Mouse (Mus musculus) G1E (cell line): ENCODE measurements around the gene Acin1. TPM values are rescaled to one million over a fixed set of nuclear protein-coding genes. Genes with fewer than 3 reads are reported as not detected.

Experiments
- ATAC-seq: 2 replicates; pipeline ENCODE4 v1.8.0; 2016; ENCODE audit warnings: mild to moderate bottlenecking; ENCODE audit not compliant: insufficient number of reproducible peaks, poor library complexity, low FRiP score, severe bottlenecking; ENCODE audit errors: extremely low read depth
- DNase-seq: peaks from one replicate; pipeline ENCODE4 v3.0.0; 2012; ENCODE audit warnings: low spot score
- H3K27me3 ChIP-seq: 2 replicates; pipeline ENCODE4 v1.6.1; 2012; ENCODE audit warnings: mild to moderate bottlenecking, low read length, inconsistent platforms; ENCODE audit not compliant: insufficient read depth
- H3K36me3 ChIP-seq: replicated peaks from 2 replicates; pipeline ENCODE3; 2012; ENCODE audit warnings: mild to moderate bottlenecking, inconsistent platforms
- H3K4me1 ChIP-seq: 2 replicates; pipeline ENCODE4 v1.6.1; 2012; ENCODE audit warnings: low read depth, low read length, inconsistent platforms, mixed read lengths; ENCODE audit not compliant: insufficient read depth
- H3K4me3 ChIP-seq: 2 replicates; pipeline ENCODE4 v1.5.1; 2012; ENCODE audit warnings: low read depth, mild to moderate bottlenecking, inconsistent platforms, low read length, moderate library complexity, mixed read lengths
- H3K9me3 ChIP-seq: replicated peaks from 2 replicates; pipeline ENCODE4 v1.6.1; 2012; ENCODE audit warnings: inconsistent platforms
- CTCF ChIP-seq: IDR thresholded peaks from 2 replicates; pipeline ENCODE4 v1.5.1; 2012; ENCODE audit warnings: low read depth, low read length, inconsistent platforms, mixed read lengths
- GATA1 ChIP-seq: IDR thresholded peaks from 2 replicates; pipeline ENCODE4 v1.6.1; 2012; ENCODE audit warnings: borderline replicate concordance, low read length, inconsistent platforms, mixed read lengths
- GATA2 ChIP-seq: IDR thresholded peaks from 2 replicates; pipeline ENCODE4 v1.6.1; 2012; ENCODE audit warnings: low read depth, low read length, inconsistent platforms, borderline replicate concordance
- POLR2AphosphoS5 ChIP-seq: IDR thresholded peaks from 2 replicates; pipeline ENCODE4 v1.6.1; 2012; ENCODE audit warnings: low read depth, low read length, inconsistent platforms; ENCODE audit not compliant: insufficient replicate concordance
- TAL1 ChIP-seq: conservative IDR thresholded peaks from 2 replicates; pipeline ENCODE4 v1.6.1; 2012; ENCODE audit warnings: low read depth, low read length, inconsistent platforms, mixed read lengths
- polyA plus RNA-seq: library from polyadenylated mRNA; stranded (reverse); fragments of >175 nt; gene quantifications from 2 replicates; pipeline ENCODE4 v1.2.3, GENCODE M21; 2012
- total RNA-seq, 2 experiments: library from RNA; stranded (forward) in 1 of 2; stranded (reverse) in 1 of 2; fragments of 200-1000 nt in 1 of 2; fragments of >200 nt in 1 of 2; fragmentation: Nextera tagmentation in 1 of 2; gene quantifications; 2 replicates each; pipeline ENCODE4 v1.2.3; 2014 to 2017

The Acin1 gene
- total and polyA plus RNA-seq, 3 experiments, result 125 to 697 (median 298) TPM

DNA sequence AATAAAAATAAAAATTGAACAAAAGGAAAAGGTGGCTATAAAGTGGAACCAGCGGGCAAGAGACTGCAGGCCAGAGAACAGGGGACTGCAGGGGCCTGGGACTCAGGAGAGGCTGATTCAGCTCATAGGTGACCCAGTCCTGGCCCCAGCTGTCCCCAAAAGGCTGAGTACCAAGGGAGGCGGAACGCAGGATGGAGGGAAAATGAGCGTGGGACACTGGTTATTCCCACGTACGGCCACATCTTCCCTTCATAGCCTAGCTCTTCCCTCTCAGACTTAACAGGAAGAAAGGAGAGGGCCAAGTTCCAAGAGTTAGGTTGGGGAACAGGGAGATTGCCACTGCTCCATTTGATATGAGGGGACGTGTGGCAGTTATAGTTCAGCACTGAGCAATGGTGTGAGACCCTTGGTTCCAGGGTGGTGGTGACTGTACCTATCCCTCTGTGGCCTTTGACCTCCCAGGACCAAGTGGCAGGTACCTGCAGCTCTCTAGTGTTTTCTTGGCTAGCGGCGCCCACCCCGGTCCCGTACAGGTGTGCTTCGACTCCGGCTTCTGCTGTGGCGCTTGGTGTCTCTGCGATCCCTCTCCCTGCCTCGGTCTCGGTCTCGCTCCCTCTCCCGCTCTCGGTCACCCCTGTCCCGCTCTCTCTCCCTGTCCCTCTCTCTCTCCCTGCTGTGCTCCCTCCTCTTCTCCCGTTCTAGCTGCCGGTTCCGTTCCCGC lies 44.3 kb downstream of the Acin1 start:
- no peak for ATAC-seq
- TF ChIP-seq GATA1 (no peak), POLR2AphosphoS5 (no peak), CTCF (no peak), GATA2 (no peak), TAL1 (no peak)
- H3K4me3 ChIP-seq, result no peak overlapping the region
- H3K36me3 ChIP-seq, result peaks cover 80% of the 10 kb centered on the region
- peaks cover 57% of the 10 kb centered on the region for H3K4me1 ChIP-seq
- no peak for DNase-seq
- no peaks in the 10 kb centered on the region for H3K9me3 ChIP-seq
- H3K27me3 ChIP-seq, result peaks cover 20% of the 10 kb centered on the region

DNA sequence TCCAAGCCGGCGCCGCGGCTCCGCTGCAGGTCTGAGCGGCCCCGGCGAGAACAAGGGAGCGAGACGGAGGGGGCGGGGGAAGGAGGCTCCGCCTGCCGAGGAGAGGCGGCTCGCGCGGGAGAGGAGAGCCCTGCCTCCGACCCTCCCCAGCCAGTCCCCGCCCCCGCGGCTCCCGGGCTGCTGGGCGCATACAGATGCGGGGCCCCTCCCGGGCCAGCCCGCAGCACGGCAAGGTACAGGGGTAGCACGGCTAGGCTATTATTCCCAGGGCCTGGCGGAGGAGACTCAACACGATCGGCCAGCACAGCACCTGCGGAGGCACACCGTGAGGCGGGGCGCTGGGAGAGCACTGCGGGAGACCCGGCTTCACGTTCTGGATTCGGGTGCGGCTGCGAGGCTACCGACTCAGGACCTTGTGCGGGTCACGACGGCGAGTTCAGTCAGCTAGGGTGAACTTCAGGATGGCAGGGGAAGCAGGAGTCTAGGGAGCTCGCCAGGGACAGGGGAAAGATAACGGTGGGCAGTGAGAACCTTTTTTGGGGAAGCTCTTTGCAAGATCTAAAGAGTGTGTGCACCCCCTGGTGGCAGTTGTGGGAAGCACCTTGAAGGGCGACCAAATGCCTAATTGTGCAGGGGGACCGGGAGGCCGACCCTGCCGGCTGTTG lies 45.3 kb downstream of the Acin1 start, which contains the start of gene Cdh24:
Gene Cdh24, minus strand, starts transcription at position 60 of the 665 bp plus-strand sequence.
- peak within 1 kb of the TSS; percentile 74 for H3K4me3 ChIP-seq
- peaks cover 57% of the 10 kb centered on the region for H3K4me1 ChIP-seq
- DNase-seq (peak; percentile 81), ATAC-seq (peak; percentile 67; the same call in 1 of the 2 replicates)
- H3K36me3 ChIP-seq, result peaks cover 80% of the 10 kb centered on the region
- no peak for TF ChIP-seq TAL1
- no peak for TF ChIP-seq GATA2
- TF ChIP-seq POLR2AphosphoS5, result no peak
- TF ChIP-seq CTCF, result peak; percentile 80
- no peak for TF ChIP-seq GATA1
- H3K9me3 ChIP-seq, result no peaks in the 10 kb centered on the region
- peaks cover 20% of the 10 kb centered on the region for H3K27me3 ChIP-seq

DNA sequence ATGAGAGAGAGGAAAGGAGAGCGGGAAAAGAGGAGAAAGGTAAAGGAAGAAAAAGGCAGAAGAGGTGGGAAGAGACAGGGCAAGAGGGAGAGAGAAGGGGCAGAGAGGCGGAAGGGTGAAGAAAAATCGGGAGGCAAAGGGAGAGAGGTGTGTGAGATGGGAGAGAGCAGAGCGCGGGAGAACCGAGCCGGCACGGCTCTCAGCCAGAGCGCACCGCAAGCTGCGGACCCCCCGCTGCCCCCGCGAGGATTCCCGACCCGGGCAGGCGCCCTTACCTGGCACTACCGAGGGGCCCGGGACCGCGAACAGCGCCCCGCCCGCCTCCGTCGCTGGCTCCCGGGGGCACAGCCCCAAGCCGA lies 45.8 kb downstream of the Acin1 start, which contains the start of gene Gm17606:
Gene Gm17606, plus strand, starts transcription at position 7 of the 359 bp plus-strand sequence.
- ATAC-seq, result no peak
- Histone ChIP-seq H3K36me3 (peaks cover 80% of the 10 kb centered on the region), H3K4me3 (peak within 1 kb of the TSS; percentile 74), H3K4me1 (peaks cover 53% of the 10 kb centered on the region), H3K27me3 (peaks cover 20% of the 10 kb centered on the region), H3K9me3 (no peaks in the 10 kb centered on the region)
- TF ChIP-seq POLR2AphosphoS5 (no peak), TAL1 (no peak), GATA1 (no peak), GATA2 (no peak), CTCF (no peak)
- DNase-seq, result no peak

DNA sequence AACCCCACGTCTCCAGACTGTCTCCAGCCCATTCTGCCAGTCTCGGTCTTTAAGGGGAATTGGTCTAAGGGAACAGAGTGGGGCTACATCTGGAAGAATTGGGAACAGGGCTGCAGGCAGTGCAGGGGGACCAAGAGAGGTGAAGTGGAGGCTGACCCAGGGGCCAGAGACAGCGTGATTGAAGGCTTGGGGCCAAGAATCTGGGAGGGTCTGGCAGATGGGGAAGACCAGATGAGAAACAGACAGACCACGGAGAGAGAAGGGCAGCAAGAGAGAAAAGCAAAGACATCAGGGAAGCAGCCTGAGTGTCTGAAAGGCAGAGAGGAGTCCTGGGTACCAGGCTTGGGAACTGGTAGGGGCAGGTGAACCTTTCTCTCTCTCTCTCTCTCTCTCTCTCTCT lies 46.6 kb downstream of the Acin1 start:
- H3K4me1 ChIP-seq, result peaks cover 49% of the 10 kb centered on the region
- no peak for ATAC-seq
- TF ChIP-seq POLR2AphosphoS5 (no peak), CTCF (no peak), GATA2 (no peak), GATA1 (no peak), TAL1 (no peak)
- peaks cover 20% of the 10 kb centered on the region for H3K27me3 ChIP-seq
- peaks cover 75% of the 10 kb centered on the region for H3K36me3 ChIP-seq
- no peak for DNase-seq
- no peak overlapping the region for H3K4me3 ChIP-seq
- H3K9me3 ChIP-seq, result no peaks in the 10 kb centered on the region

DNA sequence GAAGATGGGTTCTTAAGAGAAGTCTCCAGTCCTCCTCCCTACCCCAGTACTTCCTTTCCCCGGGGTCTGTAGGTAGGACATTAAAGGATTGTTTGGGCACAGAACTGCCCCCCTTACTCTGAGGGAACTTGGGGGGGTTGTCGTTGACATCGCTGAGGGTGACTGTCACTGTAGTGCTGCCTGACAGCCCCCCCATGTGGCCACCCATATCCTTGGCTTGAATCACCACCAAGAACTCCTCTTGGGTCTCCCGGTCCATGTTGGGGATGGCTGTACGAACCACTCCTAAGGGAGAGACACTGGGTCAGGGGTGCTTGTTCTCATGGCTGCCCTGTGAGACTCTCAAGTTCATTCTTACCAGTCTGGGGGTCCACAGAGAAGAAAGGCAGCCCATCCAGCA lies 48.5 kb downstream of the Acin1 start:
- H3K4me1 ChIP-seq, result peaks cover 43% of the 10 kb centered on the region
- H3K9me3 ChIP-seq, result no peaks in the 10 kb centered on the region
- no peak for DNase-seq
- H3K36me3 ChIP-seq, result peaks cover 64% of the 10 kb centered on the region
- peaks cover 20% of the 10 kb centered on the region for H3K27me3 ChIP-seq
- H3K4me3 ChIP-seq, result no peak overlapping the region
- no peak for ATAC-seq
- TF ChIP-seq POLR2AphosphoS5 (no peak), GATA1 (no peak), TAL1 (no peak), CTCF (no peak), GATA2 (no peak)

DNA sequence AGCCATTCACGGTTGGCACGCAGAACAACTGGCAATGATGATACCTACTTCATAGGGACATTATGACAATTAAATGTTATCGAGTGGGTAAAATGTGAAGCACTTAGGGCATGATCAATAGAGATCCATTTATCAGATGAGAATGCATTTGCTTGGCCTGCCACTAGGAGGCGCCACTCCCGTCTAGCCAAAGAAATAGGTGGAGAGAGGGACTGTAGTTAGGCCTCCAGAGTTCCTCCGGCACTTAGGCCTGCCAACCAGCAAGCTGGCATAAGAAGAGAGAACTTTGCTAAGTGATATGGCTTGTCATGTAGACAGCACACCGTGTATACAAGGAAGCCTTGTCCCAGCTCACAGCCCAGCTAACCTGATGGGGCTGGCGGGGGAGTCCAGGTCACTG lies 49.8 kb downstream of the Acin1 start:
- 0 out of 2 replicates have a peak, but pooled peaks cover 3% of the 10 kb centered on the region for H3K9me3 ChIP-seq
- ATAC-seq, result no peak
- peaks cover 62% of the 10 kb centered on the region for H3K36me3 ChIP-seq
- peaks cover 20% of the 10 kb centered on the region for H3K27me3 ChIP-seq
- DNase-seq, result peak; percentile 57
- H3K4me1 ChIP-seq, result peaks cover 39% of the 10 kb centered on the region
- no peak overlapping the region for H3K4me3 ChIP-seq
- TF ChIP-seq POLR2AphosphoS5 (no peak), CTCF (peak; percentile 99)
